Mouse (Mus musculus): ENCODE measurements around the gene Dnajc8.
A peak's percentile ranks its signal among the peaks of the same experiment; 100 is the strongest.

Gene Dnajc8

GRCm38 (mm10) chr4:132535406-132536121 lies at the start of gene Dnajc8:
TSS of gene Dnajc8 (plus strand) at chr4:132535550.
- DNase-seq (ENCODE audit: low read depth): peak; percentile 94

GRCm38 (mm10) chr4:132488521-132488920 lies 46.8 kb upstream of the Dnajc8 start:
- DNase-seq (ENCODE audit: low read depth): no peak

GRCm38 (mm10) chr4:132488976-132489375 lies 46.4 kb upstream of the Dnajc8 start:
- no peak for DNase-seq (ENCODE audit: low read depth)

- no peak for DNase-seq (ENCODE audit: low read depth)
Measured at GRCm38 (mm10) chr4:132490273-132491010, 44.9 kb upstream of the Dnajc8 start.

- DNase-seq (ENCODE audit: low read depth): no peak
Measured at GRCm38 (mm10) chr4:132491057-132491456, 44.3 kb upstream of the Dnajc8 start.

GRCm38 (mm10) chr4:132491748-132492147 lies 43.6 kb upstream of the Dnajc8 start:
- no peak for DNase-seq (ENCODE audit: low read depth)

- DNase-seq (ENCODE audit: low read depth): no peak
Measured at GRCm38 (mm10) chr4:132492178-132493060, 42.9 kb upstream of the Dnajc8 start.

GRCm38 (mm10) chr4:132494271-132494918 lies 41.0 kb upstream of the Dnajc8 start:
- peak; percentile 49 for DNase-seq (ENCODE audit: low read depth)

GRCm38 (mm10) chr4:132501639-132502038 lies 33.7 kb upstream of the Dnajc8 start:
- DNase-seq (ENCODE audit: low read depth): no peak

- no peak for DNase-seq (ENCODE audit: low read depth)
Measured at GRCm38 (mm10) chr4:132503344-132503743, 32.0 kb upstream of the Dnajc8 start.

- DNase-seq (ENCODE audit: low read depth): no peak
Measured at GRCm38 (mm10) chr4:132505034-132505738, 30.2 kb upstream of the Dnajc8 start.

GRCm38 (mm10) chr4:132505800-132506199 lies 29.6 kb upstream of the Dnajc8 start:
- DNase-seq (ENCODE audit: low read depth): no peak

- no peak for DNase-seq (ENCODE audit: low read depth)
Measured at GRCm38 (mm10) chr4:132506250-132506649, 29.1 kb upstream of the Dnajc8 start.

- DNase-seq (ENCODE audit: low read depth): no peak
Measured at GRCm38 (mm10) chr4:132507210-132507609, 28.1 kb upstream of the Dnajc8 start.

- no peak for DNase-seq (ENCODE audit: low read depth)
Measured at GRCm38 (mm10) chr4:132509621-132510296, 25.6 kb upstream of the Dnajc8 start.

- peak; percentile 98 for DNase-seq (ENCODE audit: low read depth)
Measured at GRCm38 (mm10) chr4:132510352-132510798, 25.0 kb upstream of the Dnajc8 start, which contains the start of gene Sesn2. TSS of gene Sesn2 (minus strand) at chr4:132510501.

- DNase-seq (ENCODE audit: low read depth): no peak
Measured at GRCm38 (mm10) chr4:132512080-132512479, 23.3 kb upstream of the Dnajc8 start.

- no peak for DNase-seq (ENCODE audit: low read depth)
Measured at GRCm38 (mm10) chr4:132513395-132514273, 21.7 kb upstream of the Dnajc8 start.

GRCm38 (mm10) chr4:132514555-132515135 lies 20.7 kb upstream of the Dnajc8 start:
- peak; percentile 93 for DNase-seq (ENCODE audit: low read depth)
